17 mouse cellular contexts compared by ENCODE assay signal in the genomic region with DNA sequence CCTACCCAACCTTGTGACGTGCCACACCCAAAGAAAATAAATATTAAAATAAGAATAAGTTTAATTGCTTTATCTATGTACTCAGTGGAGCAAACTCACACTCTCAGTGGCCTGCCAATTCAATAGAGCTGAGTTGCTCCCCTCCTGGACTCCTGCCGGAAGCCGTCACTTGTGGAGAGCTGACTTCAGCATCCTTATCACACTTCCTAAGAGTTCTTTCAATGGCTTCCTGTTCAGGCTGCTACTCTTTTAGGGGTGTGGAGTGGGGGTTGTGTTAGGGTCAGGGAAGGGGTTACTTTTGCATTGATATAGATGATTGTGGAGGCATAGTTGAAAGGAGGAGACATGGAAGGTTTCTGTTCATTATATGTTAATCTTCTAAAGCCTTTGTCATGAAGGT.
A peak's percentile ranks its signal among the peaks of the same experiment; 100 is the strongest.
DNase-seq lines count a peak whose midpoint lies in the region; ATAC-seq and TF ChIP-seq lines count a peak whose summit lies in the region.
"Had no signal": no experiment of that assay in that cellular context is flagged by ENCODE, and none has a peak within 500 bp of the region (broad histone marks: within the 10 kb centered on the region; RNA-seq: fewer than 3 reads in every experiment).

No protein-coding gene starts in this region.

- H3K4me1 ChIP-seq in kidney, postnatal 0 days (replicated peaks; ENCODE audit: insufficient read depth, low read length), result no peaks in the 10 kb centered on the region
- peaks cover 0 to 3% of the 10 kb centered on the region in 2 experiments; a peak in 1 of 4 replicates for H3K4me1 ChIP-seq in heart, embryonic 14.5 days (ENCODE audit: control insufficient read depth in 2 of 2, insufficient read depth in 2 of 2, low read length in 2 of 2)
- H3K4me1 ChIP-seq in stomach, embryonic 15.5 days, result no peaks in the 10 kb centered on the region
- H3K4me1 ChIP-seq: embryonic facial prominence, embryonic 12.5 days; forebrain, embryonic 10.5 days; hindbrain, embryonic 15.5 days; limb, embryonic 13.5 days; lung, embryonic 15.5 days; midbrain, embryonic 15.5 days had no signal

- no peaks in the 10 kb centered on the region for H3K27me3 ChIP-seq in kidney, postnatal 0 days (ENCODE audit: insufficient read depth, low read length)
- no peaks in the 10 kb centered on the region for H3K27me3 ChIP-seq in heart, embryonic 14.5 days (ENCODE audit: control insufficient read depth, insufficient read depth, low read length)
- H3K27me3 ChIP-seq in stomach, embryonic 15.5 days (replicated peaks), result no peaks in the 10 kb centered on the region
- H3K27me3 ChIP-seq: embryonic facial prominence, embryonic 12.5 days; hindbrain, embryonic 15.5 days; limb, embryonic 13.5 days; lung, embryonic 15.5 days; midbrain, embryonic 15.5 days had no signal

- TF ChIP-seq CTCF in kidney, postnatal 0 days (IDR thresholded peaks at IDR 0.05; ENCODE audit: low read depth), result no peak

- no peak overlapping the region for H3K27ac ChIP-seq in kidney, postnatal 0 days
- peak overlapping the region in 1 of 2 experiments; percentile 63; a peak in 2 of 4 replicates for H3K27ac ChIP-seq in heart, embryonic 14.5 days (replicated peaks in 1 of 2; ENCODE audit: control insufficient read depth in 1 of 2, insufficient read depth in 1 of 2, low read depth in 2 of 2, low read length in 2 of 2)
- no peak overlapping the region for H3K27ac ChIP-seq in stomach, embryonic 15.5 days
- H3K27ac ChIP-seq: embryonic facial prominence, embryonic 12.5 days; forebrain, embryonic 10.5 days; hindbrain, embryonic 15.5 days; limb, embryonic 13.5 days; midbrain, embryonic 15.5 days had no signal

- peak; percentile 27 for DNase-seq in kidney, postnatal 0 days (ENCODE audit: low spot score)
- no peak for DNase-seq in kidney, adult 8-10 months
- peak; percentile 39 for DNase-seq in kidney, postnatal 14 days
- DNase-seq in cerebellum, adult 9-11 months, result no peak
- DNase-seq in left cerebral cortex, adult 8-10 months (ENCODE audit: low spot score in 2 of 2), result no peak
- DNase-seq: adrenal gland, postnatal 14 days; cerebellum, postnatal 14 days; thymus, postnatal 4 days had no signal

- H3K9ac ChIP-seq in kidney, postnatal 0 days (ENCODE audit: low read depth, low read length), result no peak overlapping the region
- no peak overlapping the region for H3K9ac ChIP-seq in heart, embryonic 14.5 days (ENCODE audit: low read length)
- H3K9ac ChIP-seq in stomach, embryonic 15.5 days, result no peak overlapping the region
- H3K9ac ChIP-seq: embryonic facial prominence, embryonic 12.5 days; hindbrain, embryonic 15.5 days; limb, embryonic 13.5 days; lung, embryonic 15.5 days; midbrain, embryonic 15.5 days had no signal

- WGBS in kidney, postnatal 0 days, result 80% methylated on average over 3 of the region's 3 CpGs
- WGBS in heart, embryonic 14.5 days, result 7% methylated on average over 3 of the region's 3 CpGs
- WGBS in stomach, embryonic 15.5 days, result 68% methylated on average over 3 of the region's 3 CpGs

- H3K4me3 ChIP-seq in kidney, postnatal 0 days (replicated peaks; ENCODE audit: low read depth, low read length), result no peak overlapping the region
- H3K4me3 ChIP-seq in heart, embryonic 14.5 days (ENCODE audit: control insufficient read depth in 1 of 2, insufficient read depth in 1 of 2, low read depth in 1 of 2, low read length in 2 of 2), result no peak overlapping the region
- no peak overlapping the region for H3K4me3 ChIP-seq in stomach, embryonic 15.5 days (replicated peaks)
- H3K4me3 ChIP-seq: embryonic facial prominence, embryonic 12.5 days; forebrain, embryonic 10.5 days; hindbrain, embryonic 15.5 days; limb, embryonic 13.5 days; lung, embryonic 15.5 days; midbrain, embryonic 15.5 days had no signal

- ATAC-seq in kidney, postnatal 0 days (replicated peaks; ENCODE audit: low FRiP score, low read depth), result no peak
- ATAC-seq in heart, embryonic 14.5 days (ENCODE audit: insufficient number of reproducible peaks, insufficient read depth, low FRiP score, low read depth), result peak; percentile 54
- ATAC-seq in stomach, embryonic 15.5 days (ENCODE audit: insufficient read depth, low FRiP score, low read depth), result peak; percentile 43; the same call in 1 of the 2 replicates
- ATAC-seq: CD4-positive, CD25-positive, alpha-beta regulatory T cell, adult 4 months; midbrain, embryonic 15.5 days had no signal

- no peaks in the 10 kb centered on the region for H3K36me3 ChIP-seq in kidney, postnatal 0 days (ENCODE audit: insufficient read depth, low read length)
- no peaks in the 10 kb centered on the region for H3K36me3 ChIP-seq in heart, embryonic 14.5 days (ENCODE audit: control insufficient read depth, insufficient read depth, low read length)
- no peaks in the 10 kb centered on the region for H3K36me3 ChIP-seq in stomach, embryonic 15.5 days
- H3K36me3 ChIP-seq: embryonic facial prominence, embryonic 12.5 days; forebrain, embryonic 10.5 days; hindbrain, embryonic 15.5 days; limb, embryonic 13.5 days; lung, embryonic 15.5 days; midbrain, embryonic 15.5 days had no signal

- H3K4me2 ChIP-seq in kidney, postnatal 0 days (ENCODE audit: low read length), result no peak overlapping the region
- no peak overlapping the region for H3K4me2 ChIP-seq in heart, embryonic 14.5 days (ENCODE audit: low read length)
- no peak overlapping the region for H3K4me2 ChIP-seq in stomach, embryonic 15.5 days
- H3K4me2 ChIP-seq: embryonic facial prominence, embryonic 12.5 days; hindbrain, embryonic 15.5 days; limb, embryonic 13.5 days; lung, embryonic 15.5 days; midbrain, embryonic 15.5 days had no signal

- no peaks in the 10 kb centered on the region for H3K9me3 ChIP-seq in kidney, postnatal 0 days (replicated peaks; ENCODE audit: low read length)
- peaks cover 4% of the 10 kb centered on the region for H3K9me3 ChIP-seq in heart, embryonic 14.5 days (ENCODE audit: control insufficient read depth, low read length)
- no peaks in the 10 kb centered on the region for H3K9me3 ChIP-seq in stomach, embryonic 15.5 days
- H3K9me3 ChIP-seq: embryonic facial prominence, embryonic 12.5 days; hindbrain, embryonic 15.5 days; limb, embryonic 13.5 days; lung, embryonic 15.5 days; midbrain, embryonic 15.5 days had no signal

Comparison
In these comparisons a context has a peak if more than half of its experiments do, and no peak if none do; other contexts are left out.
1. DNase-seq: peak in kidney, postnatal 0 days (single experiment) and kidney, postnatal 14 days (single experiment); none in kidney, adult 8-10 months (0 of 2), cerebellum, adult 9-11 months (single experiment) and left cerebral cortex, adult 8-10 months (0 of 2).